Mouse (Mus musculus) CH12.LX (cell line): ENCODE measurements at regions not wholly inside any gene's neighbourhood (a gene's known extent, or its start where the extent isn't known, plus 50 kb on each side); places are given as distances from the start of the nearest gene placed in this dataset.

Experiments
- CHD1 ChIP-seq: IDR thresholded peaks from 2 replicates; pipeline ENCODE4 v1.6.1; 2012; ENCODE audit warnings: low read depth, low read length, improper control_type of control experiment, inconsistent platforms
- CHD2 ChIP-seq: IDR thresholded peaks from 2 replicates; pipeline ENCODE4 v1.6.1; 2011; ENCODE audit warnings: low read length, improper control_type of control experiment
- EP300 ChIP-seq: IDR thresholded peaks from 2 replicates; pipeline ENCODE4 v1.6.1; 2011; ENCODE audit warnings: low read length, improper control_type of control experiment
- POLR2AphosphoS2 ChIP-seq: IDR thresholded peaks from 2 replicates; pipeline ENCODE4 v1.6.1; 2011; ENCODE audit warnings: low read depth, low read length, improper control_type of control experiment
- SIN3A ChIP-seq: IDR thresholded peaks from 2 replicates; pipeline ENCODE4 v1.6.1; 2012; ENCODE audit warnings: low read length, improper control_type of control experiment, inconsistent platforms
- USF1 ChIP-seq: IDR thresholded peaks from 2 replicates; pipeline ENCODE4 v1.6.1; 2014; ENCODE audit warnings: low read depth, mild to moderate bottlenecking, inconsistent platforms, low read length, improper control_type of control experiment
- ZKSCAN1 ChIP-seq: IDR thresholded peaks from 2 replicates; pipeline ENCODE4 v1.6.1; 2012; ENCODE audit warnings: low read depth, inconsistent platforms, low read length, improper control_type of control experiment, borderline replicate concordance

DNA sequence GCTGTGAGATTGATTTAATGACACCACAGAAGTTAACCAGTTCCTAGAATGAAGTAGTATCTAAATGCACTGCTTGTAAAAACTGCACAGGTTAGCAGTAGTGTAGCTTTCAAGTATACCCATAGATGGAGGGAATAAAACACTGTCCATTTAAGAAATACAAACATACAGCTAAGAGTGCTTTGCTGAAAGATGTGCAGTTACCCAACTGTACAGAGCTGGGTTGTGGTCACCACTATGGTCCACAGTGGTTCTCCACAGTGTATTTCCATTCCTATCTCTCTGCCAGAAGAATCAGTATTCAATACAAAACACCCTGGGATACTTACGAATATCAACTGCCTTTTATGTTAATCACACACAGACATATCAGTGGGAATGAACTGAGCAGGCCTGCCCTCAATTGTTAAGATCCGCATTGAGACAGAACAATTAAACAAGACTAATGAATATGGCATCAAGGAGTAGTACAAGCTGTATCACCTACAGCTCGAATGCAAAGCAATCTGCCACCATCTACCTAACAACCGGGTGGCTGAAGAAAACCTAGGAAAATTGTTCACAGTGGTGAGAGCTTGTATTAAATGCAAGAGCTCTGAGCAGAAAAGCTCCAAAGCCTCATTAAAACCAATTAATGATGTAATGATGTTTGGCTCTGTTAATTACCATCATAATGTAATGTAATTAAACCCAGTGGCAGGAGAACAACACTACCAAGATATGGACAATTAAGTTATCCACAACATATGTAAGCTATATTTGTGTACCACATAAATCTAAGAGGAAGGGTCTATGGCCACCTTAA is 165.6 kb downstream of the Ptger3 start:
- no peak for TF ChIP-seq USF1
- TF ChIP-seq POLR2AphosphoS2 = no peak
- no peak for TF ChIP-seq SIN3A
- TF ChIP-seq CHD2 = no peak
- no peak for TF ChIP-seq CHD1
- TF ChIP-seq EP300 = no peak
- no peak for TF ChIP-seq ZKSCAN1
